11 mouse cellular contexts compared by ENCODE assay signal in the genomic region with DNA sequence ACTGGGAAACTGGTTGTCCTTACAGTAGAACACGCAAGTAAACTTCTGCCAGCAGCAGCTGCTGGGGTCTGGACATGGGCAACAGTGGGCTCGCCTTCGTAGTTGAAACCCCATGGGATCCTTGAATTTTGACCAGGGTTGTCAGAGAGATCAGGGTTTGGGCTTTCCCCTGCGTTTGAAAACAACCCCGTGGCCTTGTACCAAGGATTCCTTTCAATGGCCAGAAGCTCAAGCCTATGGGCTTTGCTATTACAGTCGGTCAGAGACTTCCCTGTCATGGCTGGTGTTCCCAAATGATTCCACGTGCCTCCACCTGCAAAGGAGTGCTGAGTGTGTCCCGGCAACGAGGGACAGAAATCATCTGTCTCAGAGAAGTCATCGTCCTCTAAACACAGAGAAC. TPM values are rescaled to one million over a fixed set of nuclear protein-coding genes. Genes with fewer than 3 reads are reported as not detected.
A peak's percentile ranks its signal among the peaks of the same experiment; 100 is the strongest.
DNase-seq lines count a peak whose midpoint lies in the region; ATAC-seq lines count a peak whose summit lies in the region.
"Had no signal": no experiment of that assay in that cellular context is flagged by ENCODE, and none has a peak within 500 bp of the region (broad histone marks: within the 10 kb centered on the region; RNA-seq: fewer than 3 reads in every experiment).

No protein-coding gene starts in this region.

- H3K36me3 ChIP-seq in hindbrain, embryonic 10.5 days, result no peaks in the 10 kb centered on the region
- H3K36me3 ChIP-seq in hindbrain, embryonic 14.5 days (replicated peaks; ENCODE audit: control insufficient read depth, insufficient read depth), result no peaks in the 10 kb centered on the region
- no peaks in the 10 kb centered on the region for H3K36me3 ChIP-seq in lung, embryonic 15.5 days
- no peaks in the 10 kb centered on the region for H3K36me3 ChIP-seq in heart, embryonic 13.5 days
- H3K36me3 ChIP-seq in limb, embryonic 10.5 days, result no peaks in the 10 kb centered on the region
- no peaks in the 10 kb centered on the region for H3K36me3 ChIP-seq in forebrain, embryonic 13.5 days (ENCODE audit: poor library complexity, severe bottlenecking)
- H3K36me3 ChIP-seq: forebrain, embryonic 12.5 days; limb, embryonic 15.5 days; midbrain, embryonic 15.5 days had no signal

- no peak overlapping the region for H3K9ac ChIP-seq in hindbrain, embryonic 14.5 days
- H3K9ac ChIP-seq in lung, embryonic 15.5 days, result no peak overlapping the region
- H3K9ac ChIP-seq in heart, embryonic 13.5 days, result no peak overlapping the region
- H3K9ac ChIP-seq in forebrain, embryonic 13.5 days, result no peak overlapping the region
- H3K9ac ChIP-seq: forebrain, embryonic 12.5 days; limb, embryonic 15.5 days; midbrain, embryonic 15.5 days had no signal

- H3K9me3 ChIP-seq in hindbrain, embryonic 10.5 days, result no peaks in the 10 kb centered on the region
- H3K9me3 ChIP-seq in hindbrain, embryonic 14.5 days (ENCODE audit: control insufficient read depth, low read length), result no peaks in the 10 kb centered on the region
- no peaks in the 10 kb centered on the region for H3K9me3 ChIP-seq in lung, embryonic 15.5 days
- H3K9me3 ChIP-seq in heart, embryonic 13.5 days, result no peaks in the 10 kb centered on the region
- H3K9me3 ChIP-seq in limb, embryonic 10.5 days (replicated peaks), result no peaks in the 10 kb centered on the region
- no peaks in the 10 kb centered on the region for H3K9me3 ChIP-seq in forebrain, embryonic 13.5 days (replicated peaks)
- H3K9me3 ChIP-seq: forebrain, embryonic 12.5 days; limb, embryonic 15.5 days; midbrain, embryonic 15.5 days had no signal

- no peak overlapping the region for H3K4me2 ChIP-seq in hindbrain, embryonic 14.5 days (replicated peaks)
- peak overlapping the region; percentile 19; the same call in 1 of the 2 replicates for H3K4me2 ChIP-seq in lung, embryonic 15.5 days
- H3K4me2 ChIP-seq in heart, embryonic 13.5 days, result peak overlapping the region; percentile 69; the same call in 1 of the 2 replicates
- H3K4me2 ChIP-seq in forebrain, embryonic 13.5 days, result no peak overlapping the region
- H3K4me2 ChIP-seq: forebrain, embryonic 12.5 days; midbrain, embryonic 15.5 days had no signal

- H3K4me3 ChIP-seq in hindbrain, embryonic 10.5 days, result no peak overlapping the region
- no peak overlapping the region for H3K4me3 ChIP-seq in hindbrain, embryonic 14.5 days (replicated peaks; ENCODE audit: low read length)
- no peak overlapping the region for H3K4me3 ChIP-seq in lung, embryonic 15.5 days
- no peak overlapping the region for H3K4me3 ChIP-seq in heart, embryonic 13.5 days
- no peak overlapping the region for H3K4me3 ChIP-seq in limb, embryonic 10.5 days
- no peak overlapping the region for H3K4me3 ChIP-seq in forebrain, embryonic 13.5 days
- H3K4me3 ChIP-seq: forebrain, embryonic 12.5 days; midbrain, embryonic 15.5 days had no signal

- no peak for ATAC-seq in hindbrain, embryonic 14.5 days (ENCODE audit: low FRiP score)
- no peak for ATAC-seq in lung, embryonic 15.5 days (ENCODE audit: borderline replicate concordance, extremely low read depth, low FRiP score, low TSS enrichment)
- no peak for ATAC-seq in heart, embryonic 13.5 days (ENCODE audit: extremely low read depth, insufficient number of reproducible peaks, low FRiP score, low TSS enrichment)
- ATAC-seq in forebrain, embryonic 13.5 days, result no peak
- ATAC-seq: midbrain, embryonic 15.5 days had no signal

- peaks cover 14% of the 10 kb centered on the region for H3K27me3 ChIP-seq in hindbrain, embryonic 10.5 days (ENCODE audit: insufficient read depth, poor library complexity, severe bottlenecking)
- H3K27me3 ChIP-seq in hindbrain, embryonic 14.5 days (ENCODE audit: control insufficient read depth, insufficient read depth, low read length), result no peaks in the 10 kb centered on the region
- no peaks in the 10 kb centered on the region for H3K27me3 ChIP-seq in lung, embryonic 15.5 days
- no peaks in the 10 kb centered on the region for H3K27me3 ChIP-seq in heart, embryonic 13.5 days (replicated peaks)
- no peaks in the 10 kb centered on the region for H3K27me3 ChIP-seq in limb, embryonic 10.5 days (ENCODE audit: low read depth, poor library complexity, severe bottlenecking)
- H3K27me3 ChIP-seq in forebrain, embryonic 13.5 days, result no peaks in the 10 kb centered on the region
- H3K27me3 ChIP-seq: limb, embryonic 15.5 days; midbrain, embryonic 15.5 days had no signal

- H3K27ac ChIP-seq in hindbrain, embryonic 10.5 days, result peak overlapping the region; percentile 3; the same call in 1 of the 2 replicates
- no peak overlapping the region for H3K27ac ChIP-seq in hindbrain, embryonic 14.5 days
- H3K27ac ChIP-seq in lung, embryonic 15.5 days, result peak overlapping the region; percentile 83
- no peak overlapping the region for H3K27ac ChIP-seq in heart, embryonic 13.5 days (replicated peaks)
- peak overlapping the region; percentile 25; the same call in 1 of the 2 replicates for H3K27ac ChIP-seq in limb, embryonic 10.5 days
- H3K27ac ChIP-seq in forebrain, embryonic 13.5 days, result no peak overlapping the region
- H3K27ac ChIP-seq: forebrain, embryonic 12.5 days; midbrain, embryonic 15.5 days had no signal

- DNase-seq in hindbrain, embryonic 10.5 days (ENCODE audit: low spot score), result no peak
- DNase-seq in hindbrain, embryonic 14.5 days (ENCODE audit: low spot score), result no peak
- no peak for DNase-seq in lung, postnatal 36 days
- DNase-seq in limb, embryonic 10.5 days (ENCODE audit: low spot score), result no peak
- DNase-seq: cerebellum, adult 18-20 months had no signal

- WGBS in hindbrain, embryonic 10.5 days, result 89% methylated on average over 10 of the region's 10 CpGs
- WGBS in hindbrain, embryonic 14.5 days, result 88% methylated on average over 10 of the region's 10 CpGs
- WGBS in lung, embryonic 15.5 days, result 79% methylated on average over 10 of the region's 10 CpGs
- 73% methylated on average over 10 of the region's 10 CpGs for WGBS in heart, embryonic 13.5 days
- 88% methylated on average over 10 of the region's 10 CpGs for WGBS in limb, embryonic 10.5 days
- 86% methylated on average over 10 of the region's 10 CpGs for WGBS in forebrain, embryonic 13.5 days

- H3K4me1 ChIP-seq in hindbrain, embryonic 10.5 days (replicated peaks), result peaks cover 6% of the 10 kb centered on the region; the same call in 1 of the 2 replicates
- no peaks in the 10 kb centered on the region for H3K4me1 ChIP-seq in hindbrain, embryonic 14.5 days (replicated peaks; ENCODE audit: control insufficient read depth, insufficient read depth, low read length)
- H3K4me1 ChIP-seq in lung, embryonic 15.5 days, result peaks cover 3% of the 10 kb centered on the region; the same call in 1 of the 2 replicates
- peaks cover 17% of the 10 kb centered on the region for H3K4me1 ChIP-seq in heart, embryonic 13.5 days
- H3K4me1 ChIP-seq in limb, embryonic 10.5 days, result 0 out of 2 replicates have a peak, but pooled peaks cover 5% of the 10 kb centered on the region
- no peaks in the 10 kb centered on the region for H3K4me1 ChIP-seq in forebrain, embryonic 13.5 days
- H3K4me1 ChIP-seq: forebrain, embryonic 12.5 days; midbrain, embryonic 15.5 days had no signal

RNA-seq across cellular contexts. Expression of gene Ddx50, which starts 13.2 kb away (rescaled TPM):
- 95.7 and 99.7 TPM in 2 replicates for polyA plus RNA-seq in hindbrain, embryonic 10.5 days (2016; fragmentation: Nextera tagmentation; extraction: Ambion mirVana)
- 87.5 and 90.1 TPM in 2 replicates for polyA plus RNA-seq in hindbrain, embryonic 14.5 days (2014; fragmentation: Nextera tagmentation; extraction: Ambion mirVana)
- 119 and 126 TPM in 2 replicates for polyA plus RNA-seq in lung, embryonic 15.5 days (2015; fragmentation: Nextera tagmentation; extraction: Ambion mirVana)
- 91.8 and 93.5 TPM in 2 replicates for polyA plus RNA-seq in heart, embryonic 13.5 days (2015; fragmentation: Nextera tagmentation; extraction: Ambion mirVana)
- 113 and 130 TPM in 2 replicates for polyA plus RNA-seq in limb, embryonic 10.5 days (2016; fragmentation: Nextera tagmentation; extraction: Ambion mirVana)
- 107 and 116 TPM in 2 replicates for polyA plus RNA-seq in forebrain, embryonic 13.5 days (2015; fragmentation: Nextera tagmentation; extraction: Ambion mirVana)

Comparison
In these comparisons a context has a peak if more than half of its experiments do, and no peak if none do; other contexts are left out.
1. H3K27ac ChIP-seq: peak in hindbrain, embryonic 10.5 days (single experiment), lung, embryonic 15.5 days (single experiment) and limb, embryonic 10.5 days (single experiment); none in hindbrain, embryonic 14.5 days (single experiment), heart, embryonic 13.5 days (single experiment) and forebrain, embryonic 13.5 days (single experiment).
2. H3K4me2 ChIP-seq: peak in lung, embryonic 15.5 days (single experiment) and heart, embryonic 13.5 days (single experiment); none in hindbrain, embryonic 14.5 days (single experiment) and forebrain, embryonic 13.5 days (single experiment).